Mouse (Mus musculus) ovary, postnatal 14 days (tissue): Measurements from ENCODE around the gene Armcx1.
"Not testable (repeated sequence)": the region's sequence is repeated elsewhere in the genome, so short reads cannot be mapped to it uniquely, and the experiment has no call there.

Source experiments
- DNase-seq: peaks from one replicate; pipeline ENCODE4 v3.0.0; 2022; ENCODE audit warnings: low spot score

Armcx1 gene

GRCm38 (mm10) chrX:134717752-134718308 lies at the start of gene Armcx1:
Gene Armcx1 (plus strand): TSS chrX:134717963.
- peak; percentile 24 for DNase-seq

DNA sequence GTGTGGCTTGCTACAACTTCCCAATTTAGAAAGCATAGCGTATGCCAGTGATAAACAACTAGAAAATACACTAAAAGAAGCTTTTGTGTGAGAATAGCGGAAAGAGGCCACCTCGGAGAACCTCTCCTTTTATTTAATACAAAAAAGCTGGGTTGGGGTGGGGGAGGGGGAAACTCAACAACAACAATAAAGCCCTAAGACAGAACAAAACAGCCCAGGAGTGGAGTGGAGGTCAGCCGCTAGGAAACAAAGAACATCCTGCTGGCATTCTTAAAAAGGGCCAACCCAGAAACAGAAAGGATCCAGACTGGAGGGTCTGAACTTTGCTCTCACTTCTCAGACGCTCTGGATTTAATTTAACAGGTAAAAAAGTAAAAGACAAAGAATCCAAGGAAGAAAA lies 42.7 kb upstream of the Armcx1 start:
- DNase-seq, result no peak

DNA sequence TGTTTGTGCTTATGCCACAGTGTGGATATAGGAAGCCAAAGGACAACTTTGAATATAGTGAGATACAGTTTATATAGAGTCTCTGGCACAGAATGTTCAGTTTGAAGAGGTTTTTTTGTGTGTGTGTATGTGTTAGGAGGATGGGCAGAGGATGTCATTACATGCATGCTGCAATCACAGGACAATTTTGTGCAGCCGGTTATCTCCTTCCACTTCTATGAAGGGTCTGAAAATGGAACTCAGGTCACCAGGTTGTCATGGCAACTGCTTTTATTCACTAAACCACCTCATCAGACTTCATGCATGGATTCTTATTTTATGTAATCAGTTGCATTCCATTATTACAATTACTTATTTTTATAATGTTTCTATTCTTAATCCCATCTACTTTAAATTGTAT lies 41.8 kb upstream of the Armcx1 start:
- no peak for DNase-seq

DNA sequence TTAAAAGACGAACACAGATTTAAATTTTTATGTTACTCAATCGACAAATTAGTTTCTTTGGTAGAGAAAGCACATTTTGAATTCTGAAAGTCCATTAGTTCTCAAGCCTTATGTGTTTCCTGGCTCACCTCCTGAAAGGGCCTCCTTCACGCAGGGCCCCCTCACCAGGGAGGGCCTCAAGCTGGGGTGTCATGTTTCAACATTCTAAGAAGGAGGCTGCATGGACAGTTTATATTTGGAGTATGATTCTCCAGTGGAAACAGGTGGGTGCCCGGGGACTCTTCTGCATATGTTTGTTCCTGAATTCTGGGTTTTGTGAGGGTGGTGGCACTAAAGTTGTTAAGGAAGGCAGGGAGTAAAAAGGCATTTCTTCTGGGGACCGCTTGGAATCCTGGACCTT lies 32.8 kb upstream of the Armcx1 start:
- DNase-seq, result no peak

DNA sequence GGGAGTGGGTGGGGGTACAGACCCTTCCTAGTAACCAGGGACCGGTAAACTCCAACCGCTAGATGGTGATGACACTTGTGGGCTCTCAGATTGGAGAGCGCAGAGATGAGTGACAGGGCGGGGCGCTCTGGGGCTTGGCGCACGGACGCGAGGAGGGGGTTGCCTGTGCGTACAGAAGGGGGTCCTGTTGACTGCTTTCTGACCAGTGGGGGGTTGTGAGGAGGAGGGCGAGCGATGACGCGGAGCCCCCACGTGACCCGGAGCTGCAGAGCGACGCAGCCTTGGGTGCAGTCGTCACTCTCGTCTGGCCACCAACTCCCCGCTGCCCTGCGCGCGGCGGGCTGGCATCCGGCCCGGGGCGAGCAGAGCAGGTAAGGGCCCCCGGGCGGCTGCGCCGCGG lies 31.5 kb upstream of the Armcx1 start, which contains the start of gene Armcx4:
Gene Armcx4 (plus strand): TSS at position 253 of the 400 bp plus-strand sequence.
- peak; percentile 33 for DNase-seq

DNA sequence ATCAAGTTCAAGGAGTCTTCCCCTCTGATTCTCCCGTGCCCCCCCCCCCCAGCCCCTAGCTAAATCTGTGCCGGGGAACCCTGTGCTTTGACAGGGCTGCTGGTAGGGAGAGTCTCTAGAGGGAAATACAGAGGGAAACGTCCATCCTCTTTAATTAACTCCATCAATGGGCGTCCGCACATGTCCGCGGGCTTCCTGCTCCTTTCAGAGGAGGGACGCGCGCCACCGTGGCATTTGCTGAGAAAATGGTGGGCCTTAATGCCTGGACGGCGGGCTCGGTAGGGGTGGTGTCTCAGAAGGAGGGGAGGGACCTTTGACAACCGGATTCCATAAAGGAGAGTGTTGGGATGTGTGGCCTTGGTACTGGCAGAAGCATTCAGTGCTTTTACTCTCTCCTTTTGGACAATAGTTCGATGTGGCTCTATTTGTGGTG lies 31.0 kb upstream of the Armcx1 start:
- peak; percentile 18 for DNase-seq

DNA sequence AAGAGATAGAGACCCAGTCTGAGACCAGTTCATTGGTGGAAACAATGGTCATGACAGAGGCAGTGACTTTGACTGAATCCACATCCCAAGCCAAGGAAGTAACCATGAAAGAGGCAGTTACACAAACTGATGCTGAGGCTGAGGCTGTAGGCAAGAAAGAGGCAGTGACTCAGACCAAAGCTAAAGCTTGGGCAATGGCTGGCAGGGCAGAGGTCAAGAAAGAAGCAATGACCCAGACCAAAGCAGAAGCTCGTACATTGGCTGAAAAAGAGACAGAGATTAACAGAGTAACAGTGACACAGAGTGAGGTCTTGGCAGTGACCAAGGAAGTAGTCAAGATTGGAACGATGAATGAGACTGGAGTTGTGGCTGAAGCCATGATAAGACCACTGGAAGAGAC lies 28.1 kb upstream of the Armcx1 start:
- no peak for DNase-seq

DNA sequence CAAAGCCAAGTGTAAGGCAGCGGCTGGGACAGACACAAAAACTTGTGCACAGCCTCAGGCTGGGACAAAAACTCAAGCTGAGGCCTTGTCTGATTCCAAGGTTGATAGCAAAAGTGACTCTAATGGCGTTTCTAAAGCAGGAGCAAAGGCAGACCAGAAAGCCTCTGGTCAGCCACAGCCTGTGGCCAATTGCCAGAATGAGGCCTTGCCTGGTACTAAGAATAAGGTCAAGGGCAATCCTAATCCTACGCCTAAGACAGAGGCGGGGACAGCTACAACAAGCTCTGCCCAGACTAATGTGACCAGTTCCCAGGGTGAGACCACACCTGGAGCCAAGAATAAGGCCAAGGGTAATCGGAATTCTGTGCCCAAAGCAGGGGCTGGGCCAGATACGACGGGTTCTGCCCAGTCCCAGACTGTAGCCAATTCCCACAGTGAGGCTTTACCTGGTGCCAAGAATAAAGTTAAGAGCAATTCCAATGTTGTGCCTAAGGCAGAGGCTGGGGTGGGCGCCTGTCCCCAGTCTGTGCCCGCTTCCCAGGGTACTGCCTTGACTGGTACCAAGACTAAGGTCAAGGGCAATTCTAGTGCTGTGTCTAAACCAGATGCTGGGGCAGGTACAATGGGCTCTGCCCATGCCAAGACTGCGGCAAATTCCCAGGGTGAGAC lies 26.8 kb upstream of the Armcx1 start:
- DNase-seq, result no peak

DNA sequence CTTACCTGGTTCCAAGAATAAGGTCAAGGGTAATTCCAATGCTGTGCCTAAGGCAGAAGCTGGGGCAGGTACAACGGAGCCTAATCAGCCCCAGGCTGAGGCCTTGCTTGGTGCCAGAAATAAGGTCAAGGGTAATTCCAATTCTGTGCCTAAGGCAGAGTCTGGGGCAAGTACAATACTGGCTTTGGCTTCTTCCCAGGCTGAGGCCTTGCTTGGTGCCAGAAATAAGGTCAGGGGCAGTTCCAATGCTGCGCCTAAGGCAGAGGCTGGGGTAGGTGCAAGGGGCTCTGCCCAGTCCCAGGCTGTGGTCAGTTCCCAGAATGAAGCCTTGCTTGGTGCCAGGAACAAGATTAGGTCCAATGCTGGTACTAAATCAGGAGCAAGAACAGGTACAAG lies 26.2 kb upstream of the Armcx1 start:
- DNase-seq, result no peak

GRCm38 (mm10) chrX:134716863-134717262 lies 900 bp upstream of the Armcx1 start:
- DNase-seq, result no peak

GRCm38 (mm10) chrX:134718524-134718923 lies 761 bp downstream of the Armcx1 start:
- DNase-seq, result peak; percentile 44

- DNase-seq, result not testable (repeated sequence)
Measured at GRCm38 (mm10) chrX:134723762-134724161, 6.0 kb downstream of the Armcx1 start.

GRCm38 (mm10) chrX:134729778-134730177 lies 12.0 kb downstream of the Armcx1 start:
- DNase-seq, result peak; percentile 9

DNA sequence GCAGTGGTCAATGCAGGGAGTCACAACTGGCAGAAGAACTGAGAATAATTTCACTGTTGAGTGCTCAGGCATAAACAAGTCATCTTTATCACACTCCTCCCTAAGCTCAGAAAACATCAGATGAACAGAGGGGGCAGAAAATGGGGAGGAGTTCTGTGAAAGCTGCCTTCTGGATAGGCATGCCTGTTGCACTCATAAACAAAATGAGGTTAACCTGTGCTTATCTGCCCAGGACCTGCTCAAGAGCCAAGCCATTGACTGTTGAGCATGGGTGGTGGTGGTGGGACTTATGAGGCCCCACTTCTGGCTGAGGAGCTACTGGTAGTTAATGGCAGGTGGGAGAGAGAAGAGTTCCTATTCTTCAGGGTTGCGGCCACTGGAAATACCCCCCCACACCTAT lies 20.0 kb downstream of the Armcx1 start:
- DNase-seq, result no peak

- no peak for DNase-seq
Measured at GRCm38 (mm10) chrX:134739160-134739559, 21.4 kb downstream of the Armcx1 start.

GRCm38 (mm10) chrX:134741862-134742261 lies 24.1 kb downstream of the Armcx1 start:
- no peak for DNase-seq

- peak; percentile 39 for DNase-seq
Measured at GRCm38 (mm10) chrX:134746459-134746858, 28.7 kb downstream of the Armcx1 start.

DNA sequence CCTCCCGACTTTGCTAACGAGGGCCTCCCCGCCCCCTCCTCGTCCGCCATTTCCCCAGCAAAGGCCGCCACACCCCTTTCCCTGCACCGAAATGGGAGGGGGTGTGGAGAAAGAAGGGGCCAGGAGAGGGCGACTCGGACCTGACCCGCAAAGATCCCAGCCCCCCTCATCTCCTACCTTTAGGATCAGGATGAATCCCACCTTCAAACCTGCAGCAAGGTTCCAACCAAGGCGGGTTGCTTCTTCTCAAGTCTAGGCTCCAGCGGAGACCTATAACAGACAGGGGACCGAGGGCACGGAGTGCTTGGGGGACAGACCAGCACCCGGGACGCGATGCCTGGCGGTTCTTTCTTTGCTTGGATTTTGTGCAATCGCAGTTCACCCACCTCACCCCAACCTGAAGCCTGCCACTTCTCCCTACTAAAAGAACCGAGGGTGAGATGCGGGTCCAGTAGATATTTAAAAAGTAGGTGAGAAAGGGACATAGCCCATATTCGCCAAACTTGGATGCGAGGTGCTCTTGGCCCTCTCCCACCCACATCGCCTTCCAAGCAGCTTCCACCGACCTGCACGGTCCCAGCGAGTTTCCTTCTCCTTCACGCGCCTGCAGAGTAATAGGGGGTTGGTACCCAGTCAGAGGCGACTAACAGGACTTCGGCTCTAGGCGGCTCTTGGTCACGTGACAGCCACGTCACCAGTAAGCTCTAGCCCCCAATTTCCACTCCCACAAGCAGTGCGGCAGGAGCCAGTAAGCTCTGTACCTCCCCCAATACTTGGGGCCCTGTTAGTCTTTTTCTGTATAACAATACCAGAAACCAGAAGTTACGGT lies 33.2 kb downstream of the Armcx1 start, which contains the start of gene Armcx6:
Gene Armcx6 (minus strand): TSS at position 654 of the 829 bp plus-strand sequence.
- no peak for DNase-seq

- no peak for DNase-seq
Measured at GRCm38 (mm10) chrX:134751910-134752309, 34.1 kb downstream of the Armcx1 start.

GRCm38 (mm10) chrX:134752584-134752983 lies 34.8 kb downstream of the Armcx1 start:
- no peak for DNase-seq

- DNase-seq, result peak; percentile 21
Measured at GRCm38 (mm10) chrX:134756434-134757292, 38.9 kb downstream of the Armcx1 start, which contains the start of gene Armcx3. Gene Armcx3 (plus strand): TSS chrX:134756595.
